Mouse (Mus musculus) hindbrain, embryonic 15.5 days (tissue): ENCODE measurements around the gene Kcnj14. TPM values are rescaled to one million over a fixed set of nuclear protein-coding genes. Genes with fewer than 3 reads are reported as not detected.

Source experiments
- ATAC-seq: fragments of 200-750 bp; cut with Nextera tagmentation; 2 replicates; pipeline ENCODE4 v1.8.0; 2017; ENCODE audit warnings: low read depth, moderate number of reproducible peaks, moderate TSS enrichment; ENCODE audit not compliant: low FRiP score
- H3K27ac ChIP-seq: fragments of 300-500 bp; sonication (generic); replicated peaks from 2 replicates; pipeline ENCODE4 v1.5.1; 2015; ENCODE audit warnings: mild to moderate bottlenecking, inconsistent platforms
- H3K27me3 ChIP-seq: fragments of 300-500 bp; sonication (generic); 2 replicates; pipeline ENCODE4 v1.6.1; 2015; ENCODE audit warnings: control low read depth, inconsistent platforms
- H3K36me3 ChIP-seq: fragments of 300-500 bp; sonication (generic); 2 replicates; pipeline ENCODE4 v1.6.1; 2015; ENCODE audit warnings: control low read depth, inconsistent platforms
- H3K4me1 ChIP-seq: fragments of 300-500 bp; sonication (generic); replicated peaks from 2 replicates; pipeline ENCODE4 v1.6.1; 2015; ENCODE audit warnings: control low read depth, inconsistent platforms
- H3K4me2 ChIP-seq: fragments of 300-500 bp; sonication (generic); 2 replicates; pipeline ENCODE4 v1.6.1; 2015; ENCODE audit warnings: moderate library complexity, mild to moderate bottlenecking, inconsistent platforms
- H3K4me3 ChIP-seq: fragments of 300-500 bp; sonication (generic); 2 replicates; pipeline ENCODE4 v1.5.1; 2015; ENCODE audit warnings: mild to moderate bottlenecking, inconsistent platforms
- H3K9ac ChIP-seq: fragments of 300-500 bp; sonication (generic); 2 replicates; pipeline ENCODE4 v1.6.1; 2015; ENCODE audit warnings: inconsistent platforms
- H3K9me3 ChIP-seq: fragments of 300-500 bp; sonication (generic); 2 replicates; pipeline ENCODE4 v1.6.1; 2016; ENCODE audit warnings: control low read depth, inconsistent platforms
- WGBS: fragments of 180-500 bp; shearing (Covaris S2); methylation state at CpG from one replicate; pipeline ENCODE4 v1.1.7; 2015; 5-methylcytosine and 5-hydroxymethylcytosine counted together
- polyA plus RNA-seq: library from polyadenylated mRNA; unstranded; fragments of >200 nt; fragmentation: Nextera tagmentation; extraction: Ambion mirVana; gene quantifications from 2 replicates; pipeline ENCODE4 v1.2.1, GENCODE M21; 2015

Gene Kcnj14
- polyA plus RNA-seq, 1 experiment from 2014 or later, result 1.6 TPM

- H3K4me3 ChIP-seq, result no peak overlapping the region
- no peak overlapping the region for H3K4me2 ChIP-seq
- no peak overlapping the region for H3K27ac ChIP-seq
- H3K9me3 ChIP-seq, result no peaks in the 10 kb centered on the region; the same call in 1 of the 2 replicates
- no peak for ATAC-seq
- H3K9ac ChIP-seq, result no peak overlapping the region
- H3K36me3 ChIP-seq, result peaks cover 83% of the 10 kb centered on the region
- peaks cover 15% of the 10 kb centered on the region for H3K4me1 ChIP-seq
- WGBS, result 77% methylated on average over 17 of the region's 17 CpGs
- no peaks in the 10 kb centered on the region for H3K27me3 ChIP-seq
These were observed 32.7 kb downstream of the Kcnj14 start for GRCm38 (mm10) chr7:45791756-45792490.

- H3K27me3 ChIP-seq, result no peaks in the 10 kb centered on the region
- ATAC-seq, result no peak
- no peak overlapping the region for H3K9ac ChIP-seq
- H3K4me2 ChIP-seq, result no peak overlapping the region
- no peaks in the 10 kb centered on the region; the same call in 1 of the 2 replicates for H3K9me3 ChIP-seq
- H3K4me1 ChIP-seq, result peaks cover 19% of the 10 kb centered on the region
- 75% methylated on average over 6 of the region's 6 CpGs for WGBS
- H3K27ac ChIP-seq, result no peak overlapping the region
- no peak overlapping the region for H3K4me3 ChIP-seq
- peaks cover 76% of the 10 kb centered on the region for H3K36me3 ChIP-seq
These were observed 33.9 kb downstream of the Kcnj14 start for GRCm38 (mm10) chr7:45790721-45791120.

GRCm38 (mm10) chr7:45787642-45788041 lies 36.9 kb downstream of the Kcnj14 start:
- Histone ChIP-seq H3K9ac (no peak overlapping the region), H3K4me2 (peak overlapping the region; percentile 64), H3K27ac (no peak overlapping the region), H3K4me1 (peaks cover 22% of the 10 kb centered on the region), H3K9me3 (no peaks in the 10 kb centered on the region; the same call in 1 of the 2 replicates), H3K4me3 (peak overlapping the region; percentile 90; the same call in 1 of the 2 replicates), H3K36me3 (peaks cover 49% of the 10 kb centered on the region), H3K27me3 (no peaks in the 10 kb centered on the region)
- no peak for ATAC-seq
- WGBS, result 89% methylated on average over 22 of the region's 22 CpGs

GRCm38 (mm10) chr7:45786661-45787413 lies 37.7 kb downstream of the Kcnj14 start:
- H3K4me2 ChIP-seq, result peak overlapping the region; percentile 64
- ATAC-seq, result peak; percentile 21; the same call in 1 of the 2 replicates
- peak overlapping the region; percentile 97 for H3K27ac ChIP-seq
- H3K27me3 ChIP-seq, result no peaks in the 10 kb centered on the region
- no peaks in the 10 kb centered on the region; the same call in 1 of the 2 replicates for H3K9me3 ChIP-seq
- peaks cover 42% of the 10 kb centered on the region for H3K36me3 ChIP-seq
- H3K4me1 ChIP-seq, result peaks cover 22% of the 10 kb centered on the region
- peak overlapping the region; percentile 90 for H3K4me3 ChIP-seq
- H3K9ac ChIP-seq, result peak overlapping the region; percentile 96
- WGBS, result 9% methylated on average over 16 of the region's 17 CpGs

GRCm38 (mm10) chr7:45786136-45786578 lies 38.4 kb downstream of the Kcnj14 start:
- Histone ChIP-seq H3K36me3 (peaks cover 37% of the 10 kb centered on the region), H3K27ac (peak overlapping the region; percentile 97), H3K27me3 (no peaks in the 10 kb centered on the region), H3K4me3 (peak overlapping the region; percentile 90), H3K4me2 (peak overlapping the region; percentile 64), H3K9me3 (no peaks in the 10 kb centered on the region; the same call in 1 of the 2 replicates), H3K4me1 (peaks cover 22% of the 10 kb centered on the region), H3K9ac (peak overlapping the region; percentile 96)
- 0% methylated on average over 14 of the region's 14 CpGs for WGBS
- ATAC-seq, result peak; percentile 39

- peaks cover 31% of the 10 kb centered on the region for H3K36me3 ChIP-seq
- under 1% methylated on average over 39 of the region's 42 CpGs for WGBS
- H3K9ac ChIP-seq, result peak overlapping the region; percentile 96
- peak overlapping the region; percentile 97 for H3K27ac ChIP-seq
- ATAC-seq, result peak; percentile 2; the same call in 1 of the 2 replicates
- peaks cover 22% of the 10 kb centered on the region for H3K4me1 ChIP-seq
- H3K9me3 ChIP-seq, result no peaks in the 10 kb centered on the region; the same call in 1 of the 2 replicates
- peak overlapping the region; percentile 90 for H3K4me3 ChIP-seq
- no peaks in the 10 kb centered on the region for H3K27me3 ChIP-seq
- peak overlapping the region; percentile 64 for H3K4me2 ChIP-seq
These were observed 39.0 kb downstream of the Kcnj14 start for GRCm38 (mm10) chr7:45785388-45786135.

- no peaks in the 10 kb centered on the region for H3K27me3 ChIP-seq
These were observed 39.8 kb downstream of the Kcnj14 start, which contains the start of gene Sult2b1 for GRCm38 (mm10) chr7:45784524-45785372. TSS of gene Sult2b1 (minus strand) at chr7:45784669.

GRCm38 (mm10) chr7:45783511-45784091 lies 41.0 kb downstream of the Kcnj14 start, which contains the start of gene Lmtk3:
TSS of gene Lmtk3 (plus strand) at chr7:45783738.
- ATAC-seq, result peak; percentile 52
- H3K4me2 ChIP-seq, result peak within 1 kb of the TSS; percentile 64
- H3K9ac ChIP-seq, result peak within 1 kb of the TSS; percentile 96
- peak within 1 kb of the TSS; percentile 90 for H3K4me3 ChIP-seq
- peak within 1 kb of the TSS; percentile 97 for H3K27ac ChIP-seq
- H3K36me3 ChIP-seq, result peaks cover 12% of the 10 kb centered on the region
- peaks cover 26% of the 10 kb centered on the region for H3K4me1 ChIP-seq
- no peaks in the 10 kb centered on the region for H3K27me3 ChIP-seq
- no peaks in the 10 kb centered on the region for H3K9me3 ChIP-seq
- WGBS, result under 1% methylated on average over 38 of the region's 38 CpGs

More at GRCm38 (mm10) chr7:45784524-45785372, 39.8 kb downstream of the Kcnj14 start, which contains the start of gene Sult2b1:
- Histone ChIP-seq H3K9me3 (no peaks in the 10 kb centered on the region; the same call in 1 of the 2 replicates), H3K27ac (peak within 1 kb of the TSS; percentile 97), H3K4me1 (peaks cover 22% of the 10 kb centered on the region), H3K9ac (peak within 1 kb of the TSS; percentile 96), H3K4me2 (peak within 1 kb of the TSS; percentile 64), H3K4me3 (peak within 1 kb of the TSS; percentile 90), H3K36me3 (peaks cover 23% of the 10 kb centered on the region)
- 9% methylated on average over 20 of the region's 20 CpGs for WGBS
- peak; percentile 77 for ATAC-seq

- no peak for ATAC-seq
- 72% methylated on average over 4 of the region's 4 CpGs for WGBS
- no peaks in the 10 kb centered on the region for H3K27me3 ChIP-seq
These were observed 42.3 kb downstream of the Kcnj14 start for GRCm38 (mm10) chr7:45782271-45782670.

GRCm38 (mm10) chr7:45779081-45779641 lies 45.4 kb downstream of the Kcnj14 start:
- Histone ChIP-seq H3K27ac (no peak overlapping the region), H3K4me2 (peak overlapping the region; percentile 30), H3K27me3 (no peaks in the 10 kb centered on the region), H3K4me3 (no peak overlapping the region), H3K9me3 (no peaks in the 10 kb centered on the region), H3K4me1 (0 out of 2 replicates have a peak, but pooled peaks cover 7% of the 10 kb centered on the region), H3K9ac (no peak overlapping the region), H3K36me3 (no peaks in the 10 kb centered on the region)
- 20% methylated on average over 22 of the region's 22 CpGs for WGBS
- no peak for ATAC-seq

More at GRCm38 (mm10) chr7:45782271-45782670, 42.3 kb downstream of the Kcnj14 start:
- H3K36me3 ChIP-seq, result no peaks in the 10 kb centered on the region
- no peak overlapping the region for H3K4me3 ChIP-seq
- H3K9ac ChIP-seq, result no peak overlapping the region
- peaks cover 14% of the 10 kb centered on the region for H3K4me1 ChIP-seq
- no peaks in the 10 kb centered on the region for H3K9me3 ChIP-seq
- H3K27ac ChIP-seq, result no peak overlapping the region
- no peak overlapping the region for H3K4me2 ChIP-seq
